Mouse (Mus musculus) left cerebral cortex, postnatal 14 days (tissue): ENCODE results near the gene Akt1. TPM values are rescaled to one million over a fixed set of nuclear protein-coding genes. Genes with fewer than 3 reads are reported as not detected.

ENCODE experiments used
- DNase-seq, 2 experiments: peaks; one replicate each; pipeline ENCODE4 v3.0.0; 2021 to 2022; ENCODE audit warnings: low spot score in 2 of 2, mixed read lengths in 1 of 2
- intact Hi-C: fragments of 180-260 bp; cut with DNase I; formaldehyde crosslinking; loops from one replicate; pipeline ENCODE4 v1.15.1; 2025
- total RNA-seq, 2 experiments: library from RNA; stranded (reverse); gene quantifications; 2 replicates each; pipeline ENCODE4 v1.2.3; 2021

Gene Akt1
- total RNA-seq, 2 experiments from 2014 or later, result 137 to 144 TPM

DNA sequence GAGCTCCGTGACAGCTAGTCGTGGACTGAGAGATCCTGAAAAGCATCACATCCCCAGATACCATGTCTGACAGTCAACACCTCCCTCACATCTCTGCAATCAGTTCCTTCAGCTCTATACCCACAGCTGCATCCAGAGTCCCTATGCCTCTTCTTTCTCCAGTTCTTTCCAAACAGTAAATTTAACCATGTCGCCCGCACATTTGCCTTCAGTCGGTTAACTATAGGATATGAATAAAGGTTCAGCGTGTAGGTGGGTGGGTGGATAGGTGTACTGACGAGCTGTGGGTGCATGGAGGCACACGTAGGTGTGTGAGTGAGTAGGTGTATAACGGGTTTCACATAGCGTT is 19.4 kb upstream of the Akt1 start:
- DNase-seq, result no peak
- intact Hi-C loops, result no loop called here

DNA sequence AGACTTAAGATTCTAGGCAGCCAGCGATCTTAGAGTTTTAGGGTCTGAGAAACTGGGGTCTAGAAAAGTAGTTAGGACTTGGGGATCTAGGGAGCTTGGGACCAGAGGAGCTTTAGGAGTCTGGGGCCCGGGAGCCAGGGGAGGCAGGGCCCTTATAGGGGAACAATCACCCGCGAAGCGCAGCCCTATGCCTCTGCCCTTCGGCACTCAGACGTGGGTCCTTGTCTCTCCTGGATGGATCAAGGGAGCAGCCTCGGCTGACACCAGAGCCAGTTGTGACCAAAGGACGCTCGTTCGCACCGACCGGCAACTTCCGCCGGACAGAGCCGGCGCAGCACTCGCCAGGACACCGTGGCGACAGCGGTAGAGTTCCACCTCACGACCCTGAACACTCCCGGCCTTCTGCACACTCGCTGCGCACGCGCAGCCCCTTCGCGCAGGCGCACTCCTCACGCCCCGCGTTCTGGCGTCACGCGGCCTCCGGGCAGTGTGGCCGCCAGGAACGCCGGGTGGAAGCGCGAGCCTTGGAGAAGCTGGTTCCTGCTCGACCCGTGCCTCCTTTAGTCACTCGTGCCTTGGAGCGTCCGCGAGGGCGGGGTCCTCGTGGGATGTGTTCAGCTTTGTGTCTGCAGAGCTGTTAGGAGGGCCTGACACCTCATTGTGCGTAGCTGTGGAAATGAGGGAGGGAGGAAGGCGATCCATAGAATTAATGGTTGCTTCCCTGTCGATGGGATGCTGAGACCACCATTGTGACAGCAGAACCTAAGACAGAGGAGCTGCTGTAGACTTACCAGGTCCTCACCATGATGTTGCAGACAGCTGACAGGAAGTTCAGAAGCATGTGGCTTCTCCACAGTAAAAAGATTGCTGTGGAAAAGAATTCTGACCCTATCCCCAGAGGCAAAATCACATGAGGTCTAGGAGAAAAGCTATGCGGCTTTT is 18.8 kb upstream of the Akt1 start:
- intact Hi-C loops, result no loop called here
- DNase-seq, result peak; percentile 95 to 96

DNA sequence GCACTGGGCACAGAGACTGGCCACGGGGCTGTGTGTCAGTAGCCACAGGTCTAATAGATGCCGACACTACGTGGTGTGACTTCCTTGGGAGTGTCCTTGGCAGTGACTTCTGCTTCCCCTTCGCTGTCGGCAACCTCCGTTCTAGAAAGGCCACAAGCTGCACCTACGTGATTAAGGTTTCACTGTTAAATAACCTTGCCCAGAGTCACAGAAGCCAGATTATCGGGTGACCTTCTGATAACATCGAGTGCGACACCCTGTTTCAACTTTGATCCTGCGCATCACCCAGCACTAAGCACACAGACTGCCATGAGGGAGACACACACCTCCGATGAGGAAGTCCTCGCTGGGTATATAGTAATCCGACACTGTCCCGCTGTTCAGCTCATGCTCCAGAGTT is 13.8 kb upstream of the Akt1 start:
- no peak for DNase-seq
- intact Hi-C loops, result no loop called here

DNA sequence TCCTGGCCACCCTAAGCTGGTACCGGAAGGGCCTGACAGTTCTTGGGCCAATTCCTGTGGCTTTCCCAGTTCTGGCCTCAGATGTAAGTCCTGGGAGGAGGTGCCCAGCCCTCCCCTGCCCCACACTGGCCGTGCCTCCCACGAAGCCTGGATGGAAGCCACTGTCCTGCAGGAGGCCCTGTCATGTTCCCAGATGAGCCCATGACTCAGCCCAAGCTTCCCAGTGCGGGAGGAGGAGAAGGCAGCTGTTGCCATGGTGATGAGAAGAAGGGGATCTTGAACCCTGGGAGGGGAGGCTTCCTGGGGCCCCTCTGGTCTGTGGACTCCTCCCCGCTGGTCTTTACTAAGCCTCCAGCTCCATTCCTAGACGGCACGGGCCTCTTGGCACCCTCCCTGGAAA is 8.7 kb upstream of the Akt1 start:
- DNase-seq, result no peak

DNA sequence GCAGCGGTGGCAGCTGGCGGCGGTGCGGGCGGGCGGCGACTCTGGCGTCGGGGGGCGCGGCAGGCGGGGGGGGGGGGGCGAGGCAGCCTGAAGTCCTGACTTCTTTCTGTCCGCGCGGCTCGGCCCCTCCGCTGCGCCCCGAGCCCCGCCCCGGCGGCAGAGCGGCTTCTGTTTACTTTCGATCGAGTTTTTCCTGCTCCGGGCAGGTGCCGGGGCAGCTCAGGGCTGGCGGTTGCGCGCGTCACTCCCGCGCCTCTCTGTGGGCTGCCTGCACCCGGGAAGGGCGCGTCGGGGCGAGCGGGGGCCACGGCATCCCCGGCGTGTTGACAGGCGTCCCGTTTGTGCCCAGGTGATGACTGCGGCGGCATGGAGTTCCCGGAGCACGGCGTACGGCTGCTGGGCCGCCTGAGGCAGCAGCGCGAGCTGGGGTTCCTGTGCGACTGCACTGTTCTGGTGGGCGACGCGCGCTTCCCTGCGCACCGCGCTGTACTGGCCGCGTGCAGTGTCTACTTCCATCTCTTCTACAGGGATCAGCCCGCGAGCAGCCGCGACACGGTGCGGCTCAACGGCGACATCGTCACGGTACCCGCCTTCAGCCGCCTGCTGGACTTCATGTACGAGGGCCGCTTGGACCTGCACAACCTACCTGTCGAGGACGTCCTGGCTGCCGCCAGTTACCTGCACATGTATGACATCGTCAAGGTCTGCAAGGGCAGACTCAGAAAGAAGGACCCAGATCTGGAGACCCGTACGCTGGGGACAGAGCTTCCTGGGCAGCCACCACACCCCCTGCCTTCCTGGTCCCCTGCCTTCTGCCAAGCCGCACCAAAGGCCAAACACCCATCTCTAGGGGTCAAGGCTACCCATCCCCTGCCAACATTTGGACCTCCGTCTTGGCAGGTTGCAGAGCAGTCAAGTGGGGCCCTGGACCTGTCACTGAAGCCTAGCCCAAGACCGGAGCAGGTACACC is 4.6 kb upstream of the Akt1 start:
- intact Hi-C loops, result no loop called here
- DNase-seq, result peak; percentile 37 to 56

More for the DNA sequence above, 8.7 kb upstream of the Akt1 start:
- intact Hi-C loops, result no loop called here

DNA sequence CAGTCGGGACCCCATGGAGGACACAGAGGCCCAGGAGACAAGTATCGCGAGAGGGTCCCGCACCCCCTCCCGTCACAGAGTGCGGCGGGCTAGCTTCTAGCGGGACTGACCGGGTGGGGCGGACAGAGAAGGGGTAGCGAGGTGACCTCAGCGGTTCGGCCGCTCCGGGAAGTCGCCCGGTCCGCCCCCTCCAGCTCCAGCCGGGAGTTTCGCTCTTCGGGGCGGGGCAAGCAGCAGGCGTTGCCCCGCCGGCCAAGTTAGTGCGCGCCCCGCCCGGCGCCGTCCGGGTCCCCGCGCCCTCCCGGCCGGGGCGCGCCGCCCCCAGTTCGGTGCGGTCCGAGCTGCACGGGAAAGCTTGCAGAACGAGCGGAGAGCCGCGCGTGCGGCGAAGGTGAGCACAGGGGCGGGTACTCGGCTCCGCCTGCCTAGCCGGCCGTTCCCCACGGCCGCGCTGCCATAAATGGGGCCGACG is 3.9 kb upstream of the Akt1 start, which contains the start of gene Zbtb42:
Gene Zbtb42, plus strand, starts transcription at position 274 of the 472 bp plus-strand sequence.
- DNase-seq, result no peak
- intact Hi-C loops, result no loop called here

DNA sequence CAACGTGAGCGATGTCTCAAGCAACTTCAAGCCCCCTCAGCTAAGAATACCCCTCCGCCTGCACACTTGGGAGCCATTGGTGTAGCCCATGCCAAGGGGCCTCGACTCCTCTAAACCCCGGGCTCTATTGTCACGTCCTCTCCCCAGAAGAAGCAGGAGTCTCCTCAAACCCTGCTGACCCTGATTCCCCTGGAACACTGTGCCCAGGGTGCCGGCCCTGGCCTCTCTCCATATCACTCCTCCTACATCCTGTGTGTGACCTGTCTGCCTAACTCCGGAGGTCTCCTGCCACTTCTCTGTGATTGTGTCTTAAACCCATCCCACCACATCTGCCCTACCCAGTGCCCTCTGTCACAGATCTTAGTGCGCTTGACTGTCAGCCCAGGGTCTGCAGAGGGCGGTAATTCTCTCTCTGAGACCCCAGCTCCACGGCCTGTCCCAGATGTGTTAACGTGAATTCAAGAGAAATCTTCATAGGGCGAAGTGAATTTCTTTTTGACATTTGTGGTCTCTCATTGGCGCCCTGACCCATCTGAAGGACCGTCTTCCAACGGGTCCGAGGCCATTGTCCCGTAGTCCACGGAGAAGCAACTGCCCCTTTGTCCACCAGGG is 3.4 kb upstream of the Akt1 start:
- intact Hi-C loops, result no loop called here
- DNase-seq, result no peak

DNA sequence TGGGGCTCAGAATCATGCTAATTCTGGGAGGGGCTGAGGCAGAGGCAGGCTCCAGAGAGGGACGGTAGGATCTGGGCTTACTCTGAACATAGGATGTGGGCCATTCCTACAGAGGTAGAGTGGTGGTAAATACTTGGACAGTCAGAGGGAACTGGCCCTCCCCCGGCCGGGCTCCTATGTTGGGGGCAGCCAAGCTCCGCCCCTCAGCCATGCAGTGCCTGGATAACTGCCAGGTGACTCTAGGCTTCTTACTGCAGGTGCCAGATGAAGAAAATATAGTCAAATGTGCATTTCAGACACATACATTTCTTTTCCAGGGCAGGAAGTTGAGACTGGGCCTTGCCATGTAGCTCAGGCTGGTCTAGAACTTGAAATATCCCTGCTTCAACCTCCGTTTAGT is 2.4 kb upstream of the Akt1 start:
- intact Hi-C loops, result no loop called here
- no peak for DNase-seq

DNA sequence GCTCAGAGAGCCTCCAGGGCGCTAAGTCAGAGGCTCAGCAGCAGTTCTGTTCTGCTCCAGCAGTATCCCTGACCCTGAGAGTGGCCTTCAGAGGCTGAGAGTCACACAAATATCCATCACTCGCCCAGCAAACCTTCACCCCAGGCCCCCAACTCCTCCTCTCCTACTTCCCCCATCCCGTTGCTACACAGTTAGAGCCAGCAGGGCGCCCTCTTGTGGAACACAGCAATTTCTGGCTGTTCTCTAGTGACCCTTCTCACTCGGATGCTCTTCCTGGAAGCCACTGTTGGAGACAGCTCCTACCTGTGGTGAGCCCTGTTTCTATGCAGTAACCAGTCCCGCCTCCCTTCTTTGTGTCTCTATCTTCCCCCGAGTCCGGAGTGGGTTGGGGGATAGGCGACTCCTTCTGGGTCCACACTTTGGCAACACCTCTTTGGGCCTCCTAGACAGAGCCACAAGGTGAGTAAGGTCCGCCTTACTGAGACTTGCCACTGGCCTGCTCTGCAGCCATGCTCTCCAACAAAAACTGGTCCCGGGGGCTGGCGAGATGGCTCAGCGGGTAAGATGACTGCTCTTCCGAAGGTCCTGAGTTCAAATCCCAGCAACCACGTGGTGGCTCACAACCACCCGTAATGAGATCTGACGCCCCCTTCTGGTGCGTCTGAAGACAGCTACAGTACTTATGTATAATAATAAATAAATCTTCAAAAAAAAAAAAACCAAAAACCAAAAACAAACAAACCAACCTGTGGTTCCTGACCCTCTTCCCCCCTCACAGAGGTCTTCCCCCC is 756 bp upstream of the Akt1 start:
- intact Hi-C loops, result no loop called here
- DNase-seq, result peak; percentile 84 to 90

DNA sequence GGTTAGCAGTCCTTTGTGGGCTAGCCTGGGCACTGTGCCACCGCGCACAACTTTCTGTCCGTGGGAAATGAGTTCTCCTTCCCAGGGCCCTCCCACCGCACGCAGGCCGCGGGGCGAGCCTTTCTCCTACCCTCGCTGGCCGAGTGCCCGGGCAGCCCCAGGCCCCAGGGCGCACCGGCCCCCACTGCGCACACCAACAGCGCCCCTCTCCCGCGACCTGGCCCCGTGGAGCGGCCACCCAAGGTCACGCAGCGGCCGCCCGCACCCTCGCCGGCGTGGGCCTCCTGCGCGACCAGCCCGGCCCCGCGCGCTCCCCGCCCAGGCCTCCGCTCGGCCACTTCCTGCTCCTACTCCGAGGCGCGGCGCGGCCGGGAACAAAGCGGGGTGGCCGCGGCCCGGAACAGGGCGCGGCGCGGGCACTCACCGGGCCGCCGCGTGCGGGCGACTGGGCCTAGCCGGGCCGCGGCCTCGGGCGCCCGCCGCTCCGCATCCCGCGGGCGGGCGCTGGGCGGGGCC is 1.1 kb downstream of the Akt1 start:
- peak in 1 of 2 experiments; percentile 44 for DNase-seq
- intact Hi-C loops, result no loop called here

DNA sequence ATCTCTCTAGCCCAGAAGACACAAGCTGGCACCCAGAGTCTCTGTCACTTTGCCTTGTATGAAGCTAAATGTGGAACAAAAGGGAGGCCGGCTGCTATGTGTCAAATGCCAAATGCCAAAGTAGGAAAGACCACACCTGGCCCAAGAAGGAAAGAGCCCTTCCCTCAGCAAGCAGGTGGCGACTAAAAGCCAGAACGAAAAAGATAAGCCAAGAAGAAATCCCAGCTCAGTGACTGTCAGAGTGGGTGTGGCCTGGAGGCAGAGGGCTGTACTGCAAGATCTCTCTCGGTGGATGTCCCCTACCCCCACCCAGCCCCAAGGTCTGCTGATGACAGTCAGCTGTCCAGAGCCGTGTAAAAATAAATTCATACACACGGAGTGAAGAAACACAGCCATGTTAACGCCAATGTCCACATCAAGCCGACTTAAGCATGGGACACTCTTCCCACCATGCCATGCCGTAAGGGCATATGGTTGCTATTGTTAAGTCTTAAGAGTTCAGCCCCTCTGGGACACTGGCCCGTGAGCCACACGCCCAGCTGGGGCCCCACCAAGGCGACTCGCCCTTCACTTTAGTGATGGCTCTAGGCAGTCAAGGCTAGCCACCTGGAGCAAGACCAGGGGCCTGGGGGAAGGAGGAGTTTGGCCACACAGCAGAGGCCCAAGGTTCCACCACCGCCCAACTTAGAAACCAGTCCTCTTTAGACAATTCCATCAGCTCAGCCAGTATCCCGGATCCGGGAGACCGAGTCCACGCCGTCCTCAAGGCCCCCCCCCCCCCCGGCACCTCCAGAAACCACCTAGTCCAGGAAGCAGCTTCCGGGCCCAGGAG is 1.7 kb downstream of the Akt1 start:
- intact Hi-C loops, result no loop called here
- peak in 1 of 2 experiments; percentile 69 for DNase-seq

DNA sequence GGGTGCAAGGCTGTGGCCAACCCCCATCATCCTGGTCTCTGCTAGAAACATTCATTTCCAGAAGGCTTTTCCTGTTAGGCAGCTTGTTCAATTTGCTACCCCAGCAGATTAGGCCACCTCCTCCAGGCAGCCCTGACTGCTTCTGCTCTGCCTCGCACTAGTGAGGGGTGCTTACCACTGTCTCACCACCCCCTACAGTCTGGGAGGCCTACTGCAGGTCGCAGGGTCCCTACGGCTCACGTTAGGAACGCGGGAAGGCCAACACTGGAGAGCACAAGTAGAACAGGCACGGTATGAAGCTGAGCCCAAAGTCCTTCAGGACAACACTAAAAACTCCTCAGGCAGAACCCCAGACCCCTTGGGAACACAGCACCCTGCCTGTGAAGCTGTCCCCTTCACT is 2.8 kb downstream of the Akt1 start:
- intact Hi-C loops, result no loop called here
- no peak for DNase-seq

DNA sequence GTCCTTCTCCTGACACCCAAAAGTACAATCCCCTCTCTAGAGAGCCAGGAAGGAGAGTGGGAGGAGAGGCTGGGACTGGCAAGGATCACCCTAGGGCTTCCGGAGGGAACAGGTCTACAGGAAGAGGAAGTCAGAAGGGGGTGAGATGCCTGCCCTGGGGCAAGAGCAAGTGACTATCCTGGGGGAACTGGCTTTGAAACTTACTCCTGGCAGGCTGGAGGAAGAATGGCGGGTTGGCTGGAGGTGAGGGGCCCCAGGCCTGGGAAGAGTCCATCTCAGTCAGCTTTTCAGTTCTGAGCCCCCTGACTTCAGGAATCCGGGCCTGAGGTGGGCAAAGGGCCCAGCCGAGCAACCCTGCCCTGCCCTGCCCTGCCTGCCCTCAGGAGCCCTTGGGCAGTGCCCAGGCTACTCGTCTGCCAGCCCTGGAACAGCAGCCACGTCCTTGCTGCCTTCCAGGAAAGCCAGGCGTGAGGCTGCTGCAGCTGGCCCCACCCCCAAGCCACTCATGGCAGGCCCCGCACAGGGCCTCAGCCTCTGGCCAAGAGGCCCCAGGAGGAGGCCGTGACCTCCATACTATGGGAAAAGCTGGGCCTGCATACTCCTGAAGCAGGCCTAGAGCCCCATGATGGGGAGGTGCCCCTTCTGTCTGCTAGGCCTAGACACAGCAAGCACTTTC is 3.8 kb downstream of the Akt1 start:
- DNase-seq, result no peak
- intact Hi-C loops, result no loop called here

DNA sequence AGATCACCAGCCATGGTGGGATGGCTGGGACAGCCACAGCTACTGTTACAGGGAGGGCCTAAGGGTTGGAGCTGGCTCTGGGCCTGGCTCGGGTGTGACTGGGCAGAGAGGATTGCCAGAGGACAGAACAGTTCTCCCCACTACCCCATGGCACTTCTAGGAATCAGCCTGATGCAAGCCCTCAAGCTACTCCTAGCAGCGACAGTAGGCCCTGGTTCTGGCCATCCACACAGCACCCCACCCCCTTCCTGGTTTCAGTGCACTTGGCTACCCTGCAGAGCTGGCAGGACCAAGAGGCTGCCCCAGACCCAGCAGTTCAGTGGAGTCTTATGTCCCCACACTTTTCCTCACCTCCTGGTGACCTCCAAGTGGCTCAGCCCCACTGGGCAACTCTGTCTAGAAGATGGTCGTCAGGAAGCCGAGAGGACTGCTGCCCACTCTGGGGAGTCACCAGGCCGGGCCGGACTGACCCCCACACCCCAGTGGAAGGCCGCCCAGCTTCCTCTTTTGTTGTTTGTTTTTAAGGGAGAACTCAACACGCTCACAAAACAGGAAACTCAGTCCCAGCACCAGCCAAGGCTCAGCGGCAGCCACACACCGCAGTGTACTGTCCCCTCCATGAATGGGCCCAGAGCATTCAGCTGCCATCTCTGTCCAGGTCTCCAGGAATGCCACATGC is 6.9 kb downstream of the Akt1 start:
- intact Hi-C loops, result no loop called here
- peak in 1 of 2 experiments; percentile 39 for DNase-seq

DNA sequence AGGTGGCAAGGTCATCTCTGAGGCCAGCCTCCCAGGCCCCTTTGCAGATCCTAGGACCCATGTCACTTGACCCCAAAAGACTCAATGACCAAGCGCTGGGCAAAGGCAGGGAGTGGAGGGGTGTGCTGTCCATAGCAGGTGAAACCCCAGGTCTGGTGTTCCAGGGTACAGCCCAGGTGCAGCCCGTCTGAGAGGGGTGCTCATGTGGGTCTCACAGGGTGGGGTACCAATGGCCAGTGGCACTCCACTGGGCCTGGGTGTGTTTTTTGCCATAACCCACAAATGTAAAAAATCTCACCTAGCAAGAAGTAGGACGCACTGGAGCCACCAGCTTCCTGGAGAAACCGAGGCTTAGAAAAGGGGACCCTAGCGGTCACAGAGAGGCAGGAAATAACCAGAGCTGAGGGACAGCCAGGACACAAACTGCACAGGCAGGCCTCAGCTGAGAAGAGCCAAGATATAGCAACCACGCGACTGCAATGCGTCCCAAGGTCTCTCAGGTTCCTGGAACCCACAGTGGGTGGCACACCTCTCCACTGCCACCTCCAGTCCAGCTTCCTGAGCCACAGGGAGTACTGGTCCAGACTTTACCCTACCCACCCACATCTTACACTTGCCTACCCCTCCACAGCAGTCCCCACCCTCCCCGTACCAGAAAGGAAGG is 8.7 kb downstream of the Akt1 start:
- DNase-seq, result no peak
- intact Hi-C loops, result no loop called here

DNA sequence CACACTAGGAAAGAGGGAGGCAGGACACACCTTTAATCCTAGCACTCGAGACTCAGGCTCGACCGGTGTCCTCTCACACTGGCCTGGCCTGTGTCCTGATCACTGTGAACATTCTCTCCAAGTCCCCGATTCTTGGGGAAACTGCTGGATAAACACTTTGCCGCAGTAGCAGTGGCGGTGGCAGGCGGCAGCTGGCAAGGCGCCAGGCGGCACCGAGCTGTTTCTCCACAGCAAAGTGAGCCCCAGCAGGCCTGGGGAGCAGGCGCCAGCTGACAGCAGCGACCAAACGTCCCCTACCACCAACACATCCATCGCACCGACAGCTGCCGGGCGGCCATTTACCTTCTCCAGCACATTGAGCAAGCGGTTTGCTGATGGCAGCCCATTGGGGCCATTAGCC is 9.2 kb downstream of the Akt1 start:
- intact Hi-C loops, result no loop called here
- peak; percentile 83 to 86 for DNase-seq
